Mouse (Mus musculus) cerebellum, postnatal 4 days (tissue): Measurements from ENCODE around the gene Ghr.

Source experiments
- DNase-seq, 2 experiments: peaks; one replicate each; pipeline ENCODE4 v3.0.0; 2022; ENCODE audit warnings: low spot score in 2 of 2, mixed read lengths in 1 of 2

Gene Ghr

DNA sequence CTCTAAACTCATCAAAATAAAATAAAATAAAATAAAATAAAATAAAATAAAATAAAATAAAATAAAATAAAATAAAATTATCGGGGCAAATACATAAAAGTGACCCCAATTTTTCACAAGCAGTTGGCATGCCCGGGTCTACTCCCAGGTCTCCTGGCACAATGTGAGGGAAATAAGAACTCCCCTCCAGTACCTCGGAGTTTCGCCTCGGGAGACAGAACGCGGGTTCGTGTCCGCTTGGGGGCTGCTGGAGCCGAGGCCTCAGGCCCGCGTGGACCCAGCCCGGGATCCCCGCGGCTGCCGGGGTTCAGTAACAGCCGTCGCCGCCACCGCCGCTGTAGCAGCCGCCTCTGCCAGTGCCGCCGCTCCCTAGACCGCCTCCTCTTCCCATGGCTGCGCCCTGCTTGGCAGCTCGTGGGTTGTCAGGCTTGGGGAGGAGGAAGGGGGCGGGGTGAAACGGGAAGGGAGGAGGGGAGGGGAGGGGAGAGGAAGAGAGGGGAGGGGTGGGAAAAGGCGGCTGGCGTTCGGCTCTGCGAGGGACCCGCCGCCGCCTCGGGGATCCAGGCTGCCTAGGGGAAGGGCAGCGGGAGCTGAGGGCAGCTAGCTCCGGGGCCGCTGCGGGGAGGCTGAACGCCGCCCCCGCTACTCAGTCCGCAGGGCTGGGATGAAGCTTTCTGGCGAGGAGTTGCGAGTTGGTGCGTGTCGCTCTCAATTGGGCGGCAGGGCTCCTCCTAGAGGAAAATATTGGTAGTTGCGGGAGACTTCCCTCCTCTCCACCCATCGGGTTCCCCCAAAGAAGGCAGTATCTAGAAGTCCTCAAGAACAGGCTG lies at the start of gene Ghr:
Ghr (minus strand) TSS at position 686 of the 830 bp plus-strand sequence.
- peak; percentile 56 to 87 for DNase-seq

- no peak for DNase-seq
Observed at GRCm38 (mm10) chr15:3622746-3623145, 39.5 kb upstream of the Ghr start.

- no peak for DNase-seq
Observed at GRCm38 (mm10) chr15:3620368-3620767, 37.1 kb upstream of the Ghr start.

DNA sequence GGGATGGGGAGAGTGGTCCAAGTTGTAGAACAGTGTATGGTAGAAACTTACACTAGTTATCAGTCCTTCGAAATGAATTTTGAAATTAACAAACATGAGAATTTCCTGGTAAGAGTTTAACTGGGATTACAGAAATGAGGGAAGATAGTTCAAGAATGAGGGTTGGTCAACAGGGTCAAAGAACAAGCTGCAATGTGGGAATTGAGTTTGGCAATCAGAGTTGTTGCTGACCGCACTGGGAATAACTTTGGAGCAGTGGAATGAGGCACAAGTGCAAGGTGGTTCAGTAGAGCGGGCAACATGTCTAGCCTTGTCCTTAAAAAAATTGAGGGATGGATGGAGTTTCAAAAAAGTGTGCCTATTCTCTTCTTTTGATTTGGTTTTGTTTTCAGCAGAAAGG lies 35.0 kb upstream of the Ghr start:
- no peak for DNase-seq

DNA sequence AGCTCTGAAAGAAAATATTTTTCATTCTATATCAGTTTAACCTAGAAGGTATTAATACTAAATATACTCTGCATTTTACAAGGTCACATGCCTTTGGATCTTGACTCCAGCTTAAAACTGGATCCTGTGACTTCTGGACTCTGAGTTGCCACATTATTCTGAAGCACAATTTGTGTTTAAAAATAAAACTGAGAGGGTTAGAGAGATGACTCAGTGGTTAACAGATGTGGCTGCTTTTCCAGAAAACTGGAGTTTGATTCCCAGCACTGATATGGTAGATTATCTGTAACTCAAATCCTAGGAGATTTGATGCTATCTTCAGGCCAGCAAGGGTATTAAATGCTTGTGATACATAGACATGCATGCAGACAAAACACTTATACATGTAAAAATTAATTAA lies 28.7 kb upstream of the Ghr start:
- DNase-seq, result no peak

GRCm38 (mm10) chr15:3607951-3608350 lies 24.7 kb upstream of the Ghr start:
- no peak for DNase-seq

GRCm38 (mm10) chr15:3602098-3602486 lies 18.8 kb upstream of the Ghr start:
- no peak for DNase-seq

DNA sequence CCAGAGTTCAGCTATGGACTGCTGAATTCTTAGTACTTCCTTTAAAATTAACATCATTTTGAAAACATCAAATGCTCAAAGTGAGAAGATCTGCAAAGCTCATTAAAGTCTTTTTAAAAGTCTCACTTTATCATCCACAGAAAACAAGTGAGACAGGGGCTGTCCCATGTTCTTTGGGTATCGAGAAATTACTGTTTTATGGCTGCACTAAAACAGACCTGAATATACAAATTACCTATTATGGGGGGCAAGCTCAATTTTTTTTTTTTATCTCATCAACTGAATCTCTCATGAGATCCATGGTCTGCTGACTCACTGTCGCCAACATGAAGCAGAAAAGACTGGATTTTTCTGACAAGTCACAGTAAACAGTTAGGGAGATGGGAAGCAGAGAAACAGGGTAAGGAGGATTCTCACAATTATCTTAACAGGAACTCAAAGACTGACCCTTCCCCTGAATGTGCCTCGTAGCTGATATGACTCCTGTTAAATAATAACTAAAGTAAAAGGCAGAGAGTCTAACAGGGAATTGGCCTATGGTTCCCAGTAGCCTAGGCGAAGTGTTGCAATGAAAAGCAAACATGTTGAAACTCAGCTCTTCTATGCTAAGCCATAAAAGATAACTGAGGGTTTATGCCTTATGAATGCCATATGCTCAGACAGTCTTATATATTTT lies 18.3 kb upstream of the Ghr start:
- DNase-seq, result no peak

DNA sequence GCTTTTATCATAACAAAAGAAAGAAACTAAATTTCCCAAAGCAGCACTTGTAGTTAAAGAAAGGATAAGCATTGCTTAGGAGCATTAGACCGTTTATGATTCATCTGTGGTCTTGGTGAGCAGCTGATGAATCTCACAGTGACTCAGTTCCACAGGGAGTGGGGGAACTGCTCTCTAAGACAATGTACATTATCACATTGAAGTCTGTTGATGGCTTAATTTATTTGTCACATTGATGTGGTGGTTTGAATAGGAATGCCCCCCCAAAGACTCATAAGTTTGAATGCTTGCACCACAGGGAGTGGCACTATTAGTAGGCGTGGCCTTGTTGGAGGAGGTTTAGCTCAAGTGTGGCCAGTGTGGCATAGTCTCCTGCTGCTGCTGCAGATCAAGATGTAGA lies 4.6 kb upstream of the Ghr start:
- no peak for DNase-seq

DNA sequence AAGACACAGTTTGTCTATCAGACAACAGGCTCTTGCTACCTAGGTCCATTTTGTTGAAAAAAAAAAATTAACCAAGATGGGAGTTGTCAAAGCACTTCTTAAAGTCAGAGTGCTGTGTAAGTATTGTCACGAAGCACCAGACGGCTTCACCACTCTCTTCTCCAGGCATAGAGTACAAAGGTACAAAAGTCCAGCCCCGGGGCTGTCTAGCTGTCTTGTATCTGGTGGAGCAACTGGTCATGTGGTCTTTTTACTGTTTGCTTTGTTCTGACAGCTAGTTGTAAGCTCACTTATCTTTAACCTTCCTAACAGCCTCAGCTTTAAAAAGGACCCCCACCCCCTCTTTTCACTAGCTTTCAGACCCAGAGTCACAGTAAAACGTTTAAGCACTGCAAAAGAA lies 1.1 kb upstream of the Ghr start:
- DNase-seq, result no peak

DNA sequence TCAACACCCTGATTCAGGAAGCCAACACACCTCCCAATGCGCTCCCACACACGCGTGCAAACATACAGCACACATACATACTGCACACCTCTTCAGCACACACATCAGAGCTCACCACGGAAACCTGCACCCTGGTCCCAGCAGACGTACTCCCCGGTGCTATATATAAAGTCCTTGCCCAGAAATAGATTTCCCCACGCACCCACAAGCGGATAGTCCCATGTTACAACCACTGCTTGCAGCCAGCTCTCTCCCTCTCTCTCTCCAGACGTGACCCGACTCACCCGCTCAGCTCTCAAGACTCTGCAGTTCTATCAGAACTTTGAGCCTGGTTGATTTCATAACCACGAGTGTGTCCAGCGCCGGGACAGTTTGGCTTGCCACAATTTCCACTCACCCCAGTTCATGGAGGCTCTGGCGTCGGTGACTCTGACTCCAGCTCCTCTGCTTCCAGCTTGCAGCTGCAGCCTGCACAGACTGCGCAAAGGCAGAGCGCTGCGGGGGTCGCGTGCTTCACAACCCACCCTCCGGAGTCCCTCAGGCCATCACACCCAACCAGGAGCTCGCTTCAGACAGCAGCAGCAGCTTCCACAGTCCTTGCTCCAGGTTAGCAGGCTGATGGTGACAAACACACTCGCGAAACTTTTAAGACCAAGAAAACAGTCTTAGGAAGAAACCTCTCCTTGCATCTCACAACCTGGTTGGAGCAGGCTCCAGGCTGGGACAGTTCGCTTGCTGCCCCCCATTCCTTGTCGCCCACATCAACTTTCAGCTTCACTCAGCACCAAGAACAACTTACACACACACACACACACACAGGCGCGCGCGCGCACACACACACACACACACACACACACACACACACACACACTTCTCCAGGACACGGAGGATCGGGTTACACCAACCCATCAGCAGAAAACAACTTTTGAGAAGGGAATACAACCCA lies 1.2 kb downstream of the Ghr start:
- DNase-seq, result peak in 1 of 2 experiments; percentile 57

- no peak for DNase-seq
Observed at GRCm38 (mm10) chr15:3581337-3581736, 2.0 kb downstream of the Ghr start.

- no peak for DNase-seq
Observed at GRCm38 (mm10) chr15:3580216-3580615, 3.1 kb downstream of the Ghr start.

- DNase-seq, result no peak
Observed at GRCm38 (mm10) chr15:3578286-3578980, 4.9 kb downstream of the Ghr start.

GRCm38 (mm10) chr15:3569178-3569903 lies 14.0 kb downstream of the Ghr start:
- DNase-seq, result no peak

DNA sequence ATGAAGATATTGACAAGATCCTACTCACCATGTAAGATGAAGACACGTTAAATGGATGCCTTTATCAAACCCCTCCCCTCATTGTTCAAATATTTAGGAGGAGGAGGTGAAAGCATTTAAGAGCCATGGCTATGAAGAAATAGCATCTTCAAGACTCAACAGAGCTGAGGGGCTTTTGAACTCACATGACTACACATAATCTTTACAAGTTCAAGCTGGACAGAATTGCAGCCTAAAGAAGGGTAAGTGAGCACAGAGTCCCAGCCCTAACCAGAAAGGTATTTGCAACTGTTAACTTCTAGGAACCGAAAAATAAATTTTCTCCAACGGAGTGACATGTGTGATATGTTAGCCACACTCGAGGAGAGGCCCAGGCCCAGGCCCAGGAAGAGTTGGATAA lies 18.7 kb downstream of the Ghr start:
- no peak for DNase-seq

DNA sequence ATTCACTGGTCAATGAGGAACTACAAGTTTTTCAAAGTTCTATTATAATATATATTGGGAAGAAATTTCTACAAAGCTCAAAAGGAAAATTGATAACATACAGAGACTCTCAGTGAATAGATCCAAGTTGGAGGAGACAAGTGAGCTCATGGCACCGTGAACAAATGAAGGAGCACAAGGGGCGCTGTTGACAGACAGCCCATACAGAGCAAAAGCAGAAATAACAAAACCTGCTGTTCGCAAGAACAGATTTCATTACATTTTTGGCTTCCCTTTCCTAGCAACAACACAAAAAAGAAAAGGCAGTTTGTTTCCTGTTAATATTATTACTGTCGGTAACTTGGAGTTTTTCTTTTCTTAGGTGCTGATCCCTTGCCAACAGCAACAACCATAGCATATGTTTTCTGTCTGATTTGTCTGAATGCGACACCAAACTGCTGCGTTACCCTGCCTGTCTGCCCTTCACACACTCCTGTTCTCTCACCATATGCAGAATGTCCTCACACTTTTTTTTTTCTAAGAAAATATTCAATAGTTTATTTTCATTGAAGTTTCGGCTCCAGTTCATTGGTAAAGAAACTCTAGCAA lies 19.3 kb downstream of the Ghr start:
- DNase-seq, result no peak

GRCm38 (mm10) chr15:3563473-3563872 lies 19.8 kb downstream of the Ghr start:
- no peak for DNase-seq

GRCm38 (mm10) chr15:3558524-3558923 lies 24.8 kb downstream of the Ghr start:
- no peak for DNase-seq

- no peak for DNase-seq
Observed at GRCm38 (mm10) chr15:3544289-3544688, 39.0 kb downstream of the Ghr start.
